Mouse (Mus musculus) midbrain, embryonic 14.5 days (tissue): ENCODE measurements around the gene Tenm3. TPM values are rescaled to one million over a fixed set of nuclear protein-coding genes. Genes with fewer than 3 reads are reported as not detected.

Source experiments
- ATAC-seq: fragments of 200-750 bp; cut with Nextera tagmentation; 2 replicates; pipeline ENCODE4 v1.8.0; 2017; ENCODE audit warnings: moderate number of reproducible peaks, moderate library complexity; ENCODE audit not compliant: low FRiP score, low TSS enrichment
- DNase-seq: peaks from one replicate; pipeline ENCODE4 v3.0.0-alpha.2; 2015
- H3K27ac ChIP-seq: fragments of 300-500 bp; sonication (generic); replicated peaks from 2 replicates; pipeline ENCODE4 v1.5.1; 2014; ENCODE audit warnings: mild to moderate bottlenecking, low read depth, low read length, moderate library complexity
- H3K27me3 ChIP-seq: fragments of 300-500 bp; sonication (generic); 2 replicates; pipeline ENCODE4 v1.6.1; 2014; ENCODE audit warnings: low read length, control low read depth, mixed read lengths; ENCODE audit not compliant: control insufficient read depth, insufficient read depth
- H3K36me3 ChIP-seq: fragments of 300-500 bp; sonication (generic); 2 replicates; pipeline ENCODE4 v1.6.1; 2014; ENCODE audit warnings: low read length, control low read depth; ENCODE audit not compliant: control insufficient read depth, insufficient read depth
- H3K4me1 ChIP-seq: fragments of 300-500 bp; sonication (generic); 2 replicates; pipeline ENCODE4 v1.6.1; 2014; ENCODE audit warnings: mild to moderate bottlenecking, antibody characterized with exemption, low read length, control low read depth; ENCODE audit not compliant: control insufficient read depth, insufficient read depth
- H3K4me2 ChIP-seq: fragments of 300-500 bp; sonication (generic); 2 replicates; pipeline ENCODE4 v1.6.1; 2014; ENCODE audit warnings: mild to moderate bottlenecking, low read length, moderate library complexity
- H3K4me3 ChIP-seq: fragments of 300-500 bp; sonication (generic); replicated peaks from 2 replicates; pipeline ENCODE4 v1.5.1; 2014; ENCODE audit warnings: low read depth, low read length
- H3K9ac ChIP-seq: fragments of 300-500 bp; sonication (generic); replicated peaks from 2 replicates; pipeline ENCODE4 v1.6.1; 2014; ENCODE audit warnings: mild to moderate bottlenecking, low read length, moderate library complexity
- H3K9me3 ChIP-seq: fragments of 300-500 bp; sonication (generic); 2 replicates; pipeline ENCODE4 v1.6.1; 2016; ENCODE audit warnings: low read length, control low read depth, mixed read lengths; ENCODE audit not compliant: control insufficient read depth
- WGBS: fragments of 180-500 bp; shearing (Covaris S2); extraction: QIAGEN DNeasy Blood & Tissue Kit; methylation state at CpG from one replicate; pipeline ENCODE4 v1.1.7; 2014; 5-methylcytosine and 5-hydroxymethylcytosine counted together
- polyA plus RNA-seq: library from polyadenylated mRNA; unstranded; fragments of >200 nt; fragmentation: Nextera tagmentation; extraction: Ambion mirVana; gene quantifications from 2 replicates; pipeline ENCODE4 v1.2.1, GENCODE M21; 2014

Gene Tenm3
- polyA plus RNA-seq, 1 experiment from 2014 or later = 61.6 TPM

DNA sequence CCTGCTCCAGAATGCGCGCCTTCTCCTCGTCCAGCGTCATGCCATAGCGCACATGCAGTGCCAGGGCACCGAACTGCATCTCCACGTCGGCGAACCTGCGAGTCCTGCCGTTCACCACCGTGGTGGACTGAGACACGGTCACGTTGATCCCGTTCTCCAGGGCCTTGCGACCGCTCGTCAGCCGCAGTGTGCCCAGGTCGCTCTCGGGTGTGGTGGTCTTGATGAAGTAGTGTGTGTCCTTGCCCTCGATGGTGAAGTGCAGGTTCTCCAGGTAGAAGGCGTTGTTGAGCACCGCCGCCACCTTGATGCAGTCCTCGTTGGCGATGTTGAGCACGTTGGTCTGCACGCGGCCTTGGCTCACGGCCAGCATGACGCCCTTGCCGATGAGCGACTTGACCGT lies 615.1 kb downstream of the Tenm3 start:
- no peak overlapping the region for H3K9ac ChIP-seq
- 0 out of 2 replicates have a peak, but pooled peaks cover 5% of the 10 kb centered on the region for H3K9me3 ChIP-seq
- no peak overlapping the region for H3K27ac ChIP-seq
- 98% methylated on average over 35 of the region's 35 CpGs for WGBS
- ATAC-seq (no peak), DNase-seq (no peak)
- H3K36me3 ChIP-seq = peaks cover 40% of the 10 kb centered on the region
- H3K4me2 ChIP-seq = no peak overlapping the region
- H3K4me1 ChIP-seq = peaks cover 14% of the 10 kb centered on the region
- no peaks in the 10 kb centered on the region for H3K27me3 ChIP-seq
- no peak overlapping the region for H3K4me3 ChIP-seq

DNA sequence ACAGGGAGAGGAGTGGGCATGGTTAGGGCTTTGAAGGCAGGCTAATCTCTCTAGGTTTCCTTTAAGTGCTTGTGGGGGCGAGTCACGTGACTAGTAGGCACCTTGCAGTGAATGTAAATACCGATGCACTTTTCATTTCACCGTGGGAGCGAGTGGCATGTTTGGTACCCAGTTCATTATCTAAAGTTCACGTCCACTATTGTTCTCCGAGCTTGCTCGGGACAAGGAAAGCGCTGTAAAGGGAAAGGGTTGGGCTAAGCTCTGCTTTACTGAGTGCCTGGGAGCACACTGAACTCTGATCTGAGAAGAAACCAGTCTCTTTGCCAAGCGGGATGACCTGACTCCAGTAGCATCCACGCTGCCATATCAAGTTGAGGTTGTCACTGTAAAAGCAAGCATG lies 619.0 kb downstream of the Tenm3 start:
- Histone ChIP-seq H3K36me3 (peaks cover 18% of the 10 kb centered on the region), H3K4me3 (no peak overlapping the region), H3K9ac (no peak overlapping the region), H3K27me3 (no peaks in the 10 kb centered on the region), H3K27ac (peak overlapping the region; percentile 14; the same call in 1 of the 2 replicates), H3K4me2 (peak overlapping the region; percentile 20; the same call in 1 of the 2 replicates), H3K4me1 (peaks cover 14% of the 10 kb centered on the region), H3K9me3 (0 out of 2 replicates have a peak, but pooled peaks cover 5% of the 10 kb centered on the region)
- ATAC-seq = peak; percentile 22; the same call in 1 of the 2 replicates
- 9% methylated on average over 11 of the region's 11 CpGs for WGBS
- peak; percentile 56 for DNase-seq

DNA sequence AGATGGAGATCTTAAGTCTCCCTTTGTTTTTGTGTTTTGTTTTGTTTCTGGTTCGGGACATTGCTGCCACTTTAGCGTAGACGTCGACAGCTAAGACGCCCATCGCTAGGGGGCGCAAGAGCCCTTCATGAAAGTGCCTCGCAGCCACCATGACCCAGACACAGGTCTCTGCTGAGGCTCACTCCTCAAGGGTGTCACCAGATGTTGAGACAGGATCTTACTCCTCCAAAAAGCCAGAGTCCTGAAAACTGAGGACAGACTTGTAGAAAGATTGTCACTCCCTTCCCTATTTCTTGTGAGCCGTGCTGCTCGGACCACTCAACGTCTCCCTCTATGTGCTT lies 621.4 kb downstream of the Tenm3 start:
- peaks cover 14% of the 10 kb centered on the region for H3K4me1 ChIP-seq
- H3K27me3 ChIP-seq = no peaks in the 10 kb centered on the region
- H3K9ac ChIP-seq = no peak overlapping the region; the same call in 1 of the 2 replicates
- no peaks in the 10 kb centered on the region for H3K9me3 ChIP-seq
- peak overlapping the region; percentile 29 for H3K4me3 ChIP-seq
- no peaks in the 10 kb centered on the region for H3K36me3 ChIP-seq
- WGBS = 9% methylated on average over 11 of the region's 11 CpGs
- peak; percentile 97 for DNase-seq
- H3K27ac ChIP-seq = no peak overlapping the region
- peak; percentile 82 for ATAC-seq
- peak overlapping the region; percentile 58 for H3K4me2 ChIP-seq

DNA sequence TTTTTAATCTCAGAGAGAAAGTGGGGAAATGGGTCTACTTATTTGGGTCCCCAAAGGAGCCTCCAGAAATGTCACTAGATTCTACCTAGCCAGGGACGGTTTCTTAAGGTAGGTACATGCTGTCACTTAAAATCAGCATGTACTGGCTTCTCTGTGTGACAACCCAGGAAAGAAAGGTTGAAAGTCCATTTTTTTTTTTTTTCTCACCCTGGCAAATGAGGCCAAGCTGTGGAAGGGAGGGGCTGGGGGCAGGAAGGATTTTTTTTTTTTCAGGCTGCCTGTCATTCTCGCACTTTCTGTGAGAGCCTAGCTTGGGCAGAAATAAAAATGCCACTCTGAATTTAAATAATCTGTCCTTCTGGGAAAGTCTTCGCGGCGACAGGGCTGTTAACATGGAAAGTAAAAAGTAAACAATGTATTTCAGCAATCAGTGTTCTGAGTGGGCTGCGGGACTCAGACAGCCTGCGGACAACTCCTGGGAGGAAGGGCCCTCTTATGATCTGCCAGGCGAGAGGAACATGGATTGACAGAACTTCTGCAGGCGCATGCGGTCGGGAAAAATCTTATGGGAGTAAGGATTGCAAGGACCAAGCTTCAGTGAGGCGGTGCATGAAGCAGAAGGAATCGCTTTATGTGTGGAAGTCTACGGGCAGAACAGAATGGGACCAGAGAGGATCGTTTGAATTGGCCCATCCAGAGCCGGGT lies 621.9 kb downstream of the Tenm3 start:
- H3K27me3 ChIP-seq = no peaks in the 10 kb centered on the region
- peak overlapping the region; percentile 58 for H3K4me2 ChIP-seq
- H3K36me3 ChIP-seq = no peaks in the 10 kb centered on the region
- peaks cover 14% of the 10 kb centered on the region for H3K4me1 ChIP-seq
- H3K9me3 ChIP-seq = no peaks in the 10 kb centered on the region
- ATAC-seq (peak; percentile 35; the same call in 1 of the 2 replicates), DNase-seq (no peak)
- H3K27ac ChIP-seq = no peak overlapping the region
- WGBS = 9% methylated on average over 16 of the region's 16 CpGs
- H3K9ac ChIP-seq = no peak overlapping the region; the same call in 1 of the 2 replicates
- H3K4me3 ChIP-seq = peak overlapping the region; percentile 29

DNA sequence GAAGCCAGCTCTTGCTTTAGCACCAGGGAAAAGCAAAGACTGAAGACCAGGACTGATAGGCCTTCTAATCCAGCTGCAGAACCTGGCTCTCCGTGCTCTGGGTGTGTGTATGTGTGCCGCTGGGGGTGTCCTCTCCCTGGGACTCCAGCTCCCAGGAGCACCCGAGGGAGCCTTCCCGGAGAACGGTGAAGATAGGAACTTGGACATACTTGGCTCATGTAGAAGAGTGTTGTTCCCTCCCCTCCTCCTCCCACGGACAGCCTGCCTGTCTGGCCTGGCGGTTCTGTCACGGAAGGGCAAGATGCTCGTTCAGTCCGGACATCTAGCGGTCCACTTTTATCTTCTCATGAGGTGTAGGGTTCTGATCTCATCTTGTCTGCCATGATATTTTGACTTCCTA lies 622.4 kb downstream of the Tenm3 start:
- no peaks in the 10 kb centered on the region for H3K9me3 ChIP-seq
- no peak overlapping the region for H3K9ac ChIP-seq
- H3K4me2 ChIP-seq = no peak overlapping the region
- ATAC-seq (no peak), DNase-seq (no peak)
- peaks cover 14% of the 10 kb centered on the region for H3K4me1 ChIP-seq
- no peaks in the 10 kb centered on the region for H3K36me3 ChIP-seq
- WGBS = 82% methylated on average over 11 of the region's 11 CpGs
- H3K4me3 ChIP-seq = no peak overlapping the region
- H3K27me3 ChIP-seq = no peaks in the 10 kb centered on the region
- H3K27ac ChIP-seq = no peak overlapping the region

DNA sequence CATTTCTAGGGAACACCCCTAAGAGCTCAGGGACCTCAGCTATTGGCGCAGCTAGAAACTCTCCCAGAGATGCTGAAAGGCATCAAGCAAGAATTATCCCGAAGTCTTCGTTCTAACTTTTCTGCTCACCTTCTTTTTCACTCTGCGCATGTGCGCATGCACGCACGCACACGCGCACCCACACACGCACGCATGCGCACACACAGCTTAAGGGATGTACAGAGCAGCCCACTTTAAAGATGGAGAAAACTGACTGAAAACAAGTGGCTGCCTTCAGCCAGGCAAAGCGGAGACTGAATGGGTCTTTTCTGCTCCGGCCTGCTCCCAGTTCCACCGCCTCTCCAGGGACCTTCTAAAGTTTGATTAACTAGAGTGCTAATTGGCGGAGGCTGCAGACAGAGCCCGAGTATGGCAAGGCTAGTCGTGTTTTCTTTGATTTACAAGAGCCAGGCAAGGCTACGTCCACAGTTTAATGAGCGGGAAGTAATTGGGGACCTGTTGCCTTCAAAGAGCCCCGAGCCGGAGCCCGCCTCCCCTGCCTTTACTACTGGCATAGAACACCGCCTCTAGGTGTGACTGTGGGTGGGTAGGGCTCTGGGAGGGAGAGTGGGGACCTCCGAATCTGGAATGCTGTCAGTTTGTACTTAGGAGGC lies 623.1 kb downstream of the Tenm3 start:
- 87% methylated on average over 25 of the region's 25 CpGs for WGBS
- H3K9ac ChIP-seq = no peak overlapping the region
- no peak overlapping the region for H3K27ac ChIP-seq
- 0 out of 2 replicates have a peak, but pooled peaks cover 2% of the 10 kb centered on the region for H3K27me3 ChIP-seq
- H3K36me3 ChIP-seq = no peaks in the 10 kb centered on the region
- ATAC-seq (no peak), DNase-seq (no peak)
- no peaks in the 10 kb centered on the region for H3K9me3 ChIP-seq
- peaks cover 14% of the 10 kb centered on the region for H3K4me1 ChIP-seq
- no peak overlapping the region for H3K4me2 ChIP-seq
- H3K4me3 ChIP-seq = no peak overlapping the region

DNA sequence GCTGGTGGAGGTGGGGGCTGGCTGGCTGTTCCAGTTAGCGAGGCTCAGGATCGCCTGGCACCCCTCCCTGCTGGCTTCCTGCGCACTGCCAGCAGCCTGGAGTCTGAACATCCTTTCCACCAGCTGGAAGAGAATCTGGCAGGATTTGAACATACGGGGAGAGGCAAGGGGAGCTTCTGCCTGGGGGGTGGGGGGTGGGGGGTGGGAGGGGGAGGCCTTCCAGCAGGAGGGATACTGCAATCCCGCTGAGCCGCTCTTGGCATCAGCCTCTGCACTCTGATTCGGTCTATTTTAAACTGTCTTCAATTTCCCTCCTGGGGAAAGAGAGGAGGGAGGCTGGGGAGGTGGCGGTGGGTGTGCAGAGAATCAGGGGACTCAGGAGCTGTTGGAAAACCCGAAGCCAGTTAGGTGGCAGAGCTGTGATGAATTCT lies 628.7 kb downstream of the Tenm3 start:
- no peaks in the 10 kb centered on the region for H3K9me3 ChIP-seq
- WGBS = 24% methylated on average over 9 of the region's 9 CpGs
- no peak overlapping the region for H3K27ac ChIP-seq
- no peak overlapping the region for H3K9ac ChIP-seq
- DNase-seq = no peak
- no peaks in the 10 kb centered on the region for H3K4me1 ChIP-seq
- ATAC-seq = no peak
- no peak overlapping the region for H3K4me3 ChIP-seq
- H3K27me3 ChIP-seq = 0 out of 2 replicates have a peak, but pooled peaks cover 3% of the 10 kb centered on the region
- no peaks in the 10 kb centered on the region for H3K36me3 ChIP-seq
- no peak overlapping the region for H3K4me2 ChIP-seq

DNA sequence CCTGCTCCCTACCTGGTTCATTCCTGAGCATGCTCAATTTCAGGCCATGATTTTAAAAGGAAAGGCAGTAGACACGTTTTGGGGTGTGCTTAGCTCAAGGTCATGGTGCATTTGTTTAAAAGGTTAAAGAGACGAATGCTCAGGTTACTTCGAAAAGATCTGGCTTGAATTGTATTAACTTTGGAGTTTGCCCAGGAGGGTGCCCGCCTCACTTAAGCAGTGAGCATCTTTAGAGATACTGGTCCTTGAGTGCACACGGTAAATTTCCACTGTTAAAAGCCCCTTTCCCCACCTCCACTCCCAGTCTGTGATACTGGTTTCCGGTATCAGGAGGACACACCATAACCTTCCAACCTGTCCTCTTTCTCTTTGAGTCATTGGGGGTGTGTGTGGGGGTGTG lies 629.4 kb downstream of the Tenm3 start:
- Histone ChIP-seq H3K4me2 (no peak overlapping the region), H3K9me3 (no peaks in the 10 kb centered on the region), H3K27ac (no peak overlapping the region), H3K27me3 (0 out of 2 replicates have a peak, but pooled peaks cover 3% of the 10 kb centered on the region), H3K4me1 (no peaks in the 10 kb centered on the region), H3K4me3 (no peak overlapping the region), H3K36me3 (no peaks in the 10 kb centered on the region), H3K9ac (no peak overlapping the region)
- whole genome bisulfite sequencing = 58% methylated on average over 6 of the region's 6 CpGs
- DNase-seq (no peak), ATAC-seq (no peak)
